ENCODE assay signal across 17 mouse cellular contexts in the genomic region with DNA sequence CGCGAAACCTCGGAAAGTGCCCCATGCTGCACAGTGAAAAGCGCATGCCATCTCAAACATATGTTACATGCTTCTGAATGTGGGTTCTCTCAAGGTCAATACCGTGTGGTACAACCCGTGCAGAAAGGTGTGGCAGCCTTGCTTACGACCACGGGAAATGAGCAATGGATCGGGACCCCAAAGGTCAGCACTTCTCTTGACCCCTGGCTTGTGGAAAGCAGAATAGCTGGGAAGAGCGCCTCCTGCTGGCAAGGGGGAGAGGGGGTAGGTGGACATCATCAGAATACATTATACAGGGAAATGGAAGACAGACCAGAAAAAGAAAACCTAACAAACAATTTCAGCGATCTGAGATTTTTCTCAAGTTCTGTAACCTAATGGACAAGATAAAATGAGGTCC. TPM values are rescaled to one million over a fixed set of nuclear protein-coding genes. Genes with fewer than 3 reads are reported as not detected.
DNase-seq lines count a peak whose midpoint lies in the region; ATAC-seq and TF ChIP-seq lines count a peak whose summit lies in the region.
"Had no signal": no experiment of that assay in that cellular context is flagged by ENCODE, and none has a peak within 500 bp of the region (broad histone marks: within the 10 kb centered on the region; RNA-seq: fewer than 3 reads in every experiment).

No protein-coding gene starts in this region.

- TF ChIP-seq RAD21 in CH12.LX (IDR thresholded peaks at IDR 0.05; ENCODE audit: low read depth, low read length): no peak

- dilution Hi-C loops in CH12.LX (cut with MboI; ENCODE audit: extremely low pct_ligation_motif_present, extremely low pct_unique_long_range_greater_than_20kb, low sequenced_read_pairs): no loop called here

- ATAC-seq in liver, postnatal 0 days: no peak
- ATAC-seq in activated CD4-positive, CD25-positive, alpha-beta regulatory T cell, adult 4 months: no peak
- ATAC-seq: midbrain, embryonic 16.5 days had no signal

- no peak overlapping the region for H3K9ac ChIP-seq in heart, adult 2 months (ENCODE audit: low read depth, low read length)
- no peak overlapping the region for H3K9ac ChIP-seq in liver, postnatal 0 days (replicated peaks)
- no peak overlapping the region for H3K9ac ChIP-seq in CH12.LX (ENCODE audit: insufficient read depth, low read depth)
- H3K9ac ChIP-seq: embryonic facial prominence, embryonic 13.5 days; heart, embryonic 12.5 days; kidney, embryonic 15.5 days had no signal

- no peak for TF ChIP-seq POLR2A in heart, adult 2 months (IDR thresholded peaks at IDR 0.05; ENCODE audit: insufficient read depth, low read depth, low read length)
- TF ChIP-seq POLR2A in CH12.LX (IDR thresholded peaks at IDR 0.05; ENCODE audit: low read depth, low read length): no peak
- TF ChIP-seq POLR2A in bone marrow, adult 2 months (IDR thresholded peaks at IDR 0.05; ENCODE audit: borderline replicate concordance, control insufficient read depth, low read depth, low read length): no peak

- H3K4me3 ChIP-seq in heart, adult 2 months: no peak overlapping the region
- no peak overlapping the region for H3K4me3 ChIP-seq in liver, postnatal 0 days (ENCODE audit: low read depth, low read length)
- no peak overlapping the region for H3K4me3 ChIP-seq in CH12.LX (replicated peaks in 1 of 3; ENCODE audit: low read depth in 2 of 3, low read length in 2 of 3, poor library complexity in 1 of 3)
- H3K4me3 ChIP-seq in bone marrow, adult 2 months (replicated peaks; ENCODE audit: control insufficient read depth, low read depth, low read length): no peak overlapping the region
- H3K4me3 ChIP-seq: embryonic facial prominence, embryonic 13.5 days; forebrain, embryonic 10.5 days; heart, embryonic 12.5 days; kidney, embryonic 15.5 days had no signal

- intact Hi-C loops in heart, adult 2 months (cut with DNase I): no loop called here
- intact Hi-C loops in heart, postnatal 36 days (cut with DNase I): no loop called here

- peaks cover 5% of the 10 kb centered on the region; the same call in 1 of the 2 replicates for H3K9me3 ChIP-seq in liver, postnatal 0 days (ENCODE audit: low read length)
- H3K9me3 ChIP-seq in CH12.LX (replicated peaks; ENCODE audit: low read length): peaks cover 6% of the 10 kb centered on the region
- H3K9me3 ChIP-seq: heart, embryonic 12.5 days had no signal

- no peak for DNase-seq in heart, adult 2 months
- no peak for DNase-seq in heart, postnatal 36 days
- DNase-seq in liver, postnatal 0 days: no peak
- no peak for DNase-seq in liver
- no peak for DNase-seq in CH12.LX (ENCODE audit: extremely low read depth)
- DNase-seq in urinary bladder, postnatal 10 days (ENCODE audit: low spot score): no peak
- DNase-seq: B cell, adult 2 months; cerebellum, adult 18-20 months; heart, postnatal 4 days; right cerebral cortex, postnatal 25 days had no signal

- H3K27me3 ChIP-seq in heart, adult 2 months (ENCODE audit: control insufficient read depth, insufficient read depth, low read length): no peaks in the 10 kb centered on the region
- no peaks in the 10 kb centered on the region for H3K27me3 ChIP-seq in liver, postnatal 0 days (ENCODE audit: insufficient read depth, low read length)
- peaks cover 2% of the 10 kb centered on the region for H3K27me3 ChIP-seq in CH12.LX (replicated peaks)
- H3K27me3 ChIP-seq: kidney, embryonic 15.5 days had no signal

- H3K27ac ChIP-seq in heart, adult 2 months: no peak overlapping the region
- H3K27ac ChIP-seq in liver, postnatal 0 days (ENCODE audit: low read depth): no peak overlapping the region
- no peak overlapping the region for H3K27ac ChIP-seq in CH12.LX (ENCODE audit: insufficient read depth, low read depth)
- no peak overlapping the region for H3K27ac ChIP-seq in bone marrow, adult 2 months (ENCODE audit: control insufficient read depth, insufficient read depth, low read depth, low read length, poor library complexity)
- H3K27ac ChIP-seq: embryonic facial prominence, embryonic 13.5 days; forebrain, embryonic 10.5 days; kidney, embryonic 15.5 days had no signal

- WGBS in heart, adult 2 months: 80% methylated on average over 11 of the region's 11 CpGs
- 83% methylated on average over 11 of the region's 11 CpGs for WGBS in liver, postnatal 0 days (ENCODE audit: insufficient replicate concordance)
- 83% methylated on average over 11 of the region's 11 CpGs for WGBS in bone marrow, adult 2 months

- H3K79me2 ChIP-seq in heart, adult 2 months (replicated peaks; ENCODE audit: control insufficient read depth, insufficient read depth, low read length): no peaks in the 10 kb centered on the region
- H3K79me2 ChIP-seq in CH12.LX (replicated peaks; ENCODE audit: control insufficient read depth, extremely low read depth, insufficient read depth, poor library complexity, severe bottlenecking): no peaks in the 10 kb centered on the region

- no peak overlapping the region for H3K4me2 ChIP-seq in liver, postnatal 0 days (ENCODE audit: low read depth, low read length)
- no peak overlapping the region for H3K4me2 ChIP-seq in CH12.LX (ENCODE audit: insufficient read depth, low read depth, poor library complexity, severe bottlenecking)
- H3K4me2 ChIP-seq: embryonic facial prominence, embryonic 13.5 days; heart, embryonic 12.5 days; kidney, embryonic 15.5 days had no signal

- peak; percentile 47 for TF ChIP-seq CTCF in heart, adult 2 months (IDR thresholded peaks at IDR 0.05)
- peak; percentile 49 for TF ChIP-seq CTCF in liver, postnatal 0 days (IDR thresholded peaks at IDR 0.05; ENCODE audit: low read depth)
- peak; percentile 19 to 53; a peak in 3 of 4 replicates for TF ChIP-seq CTCF in CH12.LX (conservative IDR thresholded peaks at IDR 0.05 in 1 of 2, IDR thresholded peaks at IDR 0.05 in 1 of 2; ENCODE audit: low read depth in 2 of 2, low read length in 2 of 2)
- peak; percentile 43; the same call in 1 of the 2 replicates for TF ChIP-seq CTCF in bone marrow, adult 2 months (IDR thresholded peaks at IDR 0.05; ENCODE audit: control insufficient read depth, insufficient read depth, low read length)

- H3K4me1 ChIP-seq in heart, adult 2 months (ENCODE audit: control insufficient read depth, insufficient read depth, low read length): no peaks in the 10 kb centered on the region
- no peaks in the 10 kb centered on the region for H3K4me1 ChIP-seq in liver, postnatal 0 days (ENCODE audit: insufficient read depth)
- peaks cover 0 to 6% of the 10 kb centered on the region in 2 experiments; a peak in 2 of 4 replicates for H3K4me1 ChIP-seq in CH12.LX (ENCODE audit: control insufficient read depth in 1 of 2, insufficient read depth in 2 of 2)
- H3K4me1 ChIP-seq in bone marrow, adult 2 months (ENCODE audit: control insufficient read depth, insufficient read depth, low read length): peaks cover 7% of the 10 kb centered on the region; the same call in 1 of the 2 replicates
- H3K4me1 ChIP-seq: embryonic facial prominence, embryonic 13.5 days; forebrain, embryonic 10.5 days; heart, embryonic 12.5 days; kidney, embryonic 15.5 days had no signal

- H3K36me3 ChIP-seq in heart, adult 2 months (ENCODE audit: control insufficient read depth, insufficient read depth, low read length): no peaks in the 10 kb centered on the region
- no peaks in the 10 kb centered on the region for H3K36me3 ChIP-seq in liver, postnatal 0 days (replicated peaks; ENCODE audit: insufficient read depth, low read length)
- no peaks in the 10 kb centered on the region for H3K36me3 ChIP-seq in CH12.LX (replicated peaks in 1 of 2; ENCODE audit: control insufficient read depth in 1 of 2, insufficient read depth in 1 of 2, low read length in 1 of 2)
- H3K36me3 ChIP-seq: embryonic facial prominence, embryonic 13.5 days; forebrain, embryonic 10.5 days; heart, embryonic 12.5 days; kidney, embryonic 15.5 days had no signal

- in situ Hi-C loops in CH12.LX (cut with MboI; ENCODE audit: low pct_ligation_motif_present, low pct_unique_long_range_greater_than_20kb, low sequenced_read_pairs): no loop called here

- TF ChIP-seq EP300 in heart, adult 2 months (IDR thresholded peaks at IDR 0.05; ENCODE audit: insufficient read depth, low read depth, low read length): no peak
- no peak for TF ChIP-seq EP300 in liver, postnatal 0 days (IDR thresholded peaks at IDR 0.05; ENCODE audit: low read depth)
- no peak for TF ChIP-seq EP300 in CH12.LX (IDR thresholded peaks at IDR 0.05; ENCODE audit: low read length)

TF ChIP-seq in CH12.LX, 34 proteins besides CTCF, POLR2A, EP300 and RAD21:
- TF ChIP-seq MYC (IDR thresholded peaks at IDR 0.05; ENCODE audit: low read depth, low read length) (no peak), SMC3 (IDR thresholded peaks at IDR 0.05; ENCODE audit: low read depth, low read length) (peak; percentile 18), USF2 (conservative IDR thresholded peaks at IDR 0.05; ENCODE audit: low read depth, low read length) (no peak), SIN3A (IDR thresholded peaks at IDR 0.05; ENCODE audit: low read length) (no peak), ZMIZ1 (IDR thresholded peaks at IDR 0.05; ENCODE audit: low read depth, low read length) (no peak)
TF ChIP-seq in CH12.LX: peak in this region for 1.

RNA-seq across cellular contexts. Expression of a gene that starts 19.2 kb away (rescaled TPM):
- 1 to 10 TPM; 5.2 to 6.1 TPM for total RNA-seq in heart, adult 2 months (2021)
- 6.3 and 8.3 TPM in 2 replicates for polyA plus RNA-seq in heart, adult 2 months (2012; rRNA removed)
- 1 to 10 TPM; 5.5 to 6.5 TPM for total RNA-seq in heart, postnatal 36 days (2021)
- 7.2 and 8.8 TPM in 2 replicates for polyA plus RNA-seq in liver, postnatal 0 days (2015; fragmentation: Nextera tagmentation; extraction: Ambion mirVana)
- total RNA-seq in CH12.LX (2012; rRNA removed): 0.81 and 0.88 TPM in 2 replicates
- total RNA-seq in CH12.LX (2014; rRNA removed): 0.16 and 0.30 TPM in 2 replicates
- polyA plus RNA-seq in CH12.LX (2012; ENCODE audit: insufficient read length, low read depth): 1.4 and 1.8 TPM in 2 replicates
- polyA plus RNA-seq in bone marrow, adult 2 months (2011; ENCODE audit: insufficient read depth, insufficient read length, low replicate concordance, missing spikeins): 31.6 and 151 TPM in 2 replicates
- 1 to 10 TPM in 1 of 2 experiments, under 1 TPM in 1; 0.41 to 1.4 TPM for polyA plus RNA-seq in activated CD4-positive, CD25-positive, alpha-beta regulatory T cell, adult 4 months (2017; shearing (Covaris generic))

RNA-seq across cellular contexts. Expression of a gene that starts 37.0 kb away (rescaled TPM):
- 10 to 100 TPM; 13.2 to 15.6 TPM for total RNA-seq in heart, adult 2 months (2021)
- polyA plus RNA-seq in heart, adult 2 months (2012; rRNA removed): 9.8 and 11.9 TPM in 2 replicates
- total RNA-seq in heart, postnatal 36 days (2021): 10 to 100 TPM; 13.8 to 14.7 TPM
- polyA plus RNA-seq in liver, postnatal 0 days (2015; fragmentation: Nextera tagmentation; extraction: Ambion mirVana): 5.9 and 7.7 TPM in 2 replicates
- total RNA-seq in CH12.LX (2012; rRNA removed): 15.3 and 17.8 TPM in 2 replicates
- total RNA-seq in CH12.LX (2014; rRNA removed): 28.6 and 31.8 TPM in 2 replicates
- 29.9 and 34.9 TPM in 2 replicates for polyA plus RNA-seq in CH12.LX (2012; ENCODE audit: insufficient read length, low read depth)
- 17.5 and 18.8 TPM in 2 replicates for polyA plus RNA-seq in bone marrow, adult 2 months (2011; ENCODE audit: insufficient read depth, insufficient read length, low replicate concordance, missing spikeins)
- 1 to 10 TPM; 3.0 to 5.6 TPM for polyA plus RNA-seq in activated CD4-positive, CD25-positive, alpha-beta regulatory T cell, adult 4 months (2017; shearing (Covaris generic))
